Mouse (Mus musculus): ENCODE data around the gene Ier2. TPM values are rescaled to one million over a fixed set of nuclear protein-coding genes. Genes with fewer than 3 reads are reported as not detected.

Ier2 gene
- total RNA-seq, 1 experiment, result 49.7 TPM

DNA sequence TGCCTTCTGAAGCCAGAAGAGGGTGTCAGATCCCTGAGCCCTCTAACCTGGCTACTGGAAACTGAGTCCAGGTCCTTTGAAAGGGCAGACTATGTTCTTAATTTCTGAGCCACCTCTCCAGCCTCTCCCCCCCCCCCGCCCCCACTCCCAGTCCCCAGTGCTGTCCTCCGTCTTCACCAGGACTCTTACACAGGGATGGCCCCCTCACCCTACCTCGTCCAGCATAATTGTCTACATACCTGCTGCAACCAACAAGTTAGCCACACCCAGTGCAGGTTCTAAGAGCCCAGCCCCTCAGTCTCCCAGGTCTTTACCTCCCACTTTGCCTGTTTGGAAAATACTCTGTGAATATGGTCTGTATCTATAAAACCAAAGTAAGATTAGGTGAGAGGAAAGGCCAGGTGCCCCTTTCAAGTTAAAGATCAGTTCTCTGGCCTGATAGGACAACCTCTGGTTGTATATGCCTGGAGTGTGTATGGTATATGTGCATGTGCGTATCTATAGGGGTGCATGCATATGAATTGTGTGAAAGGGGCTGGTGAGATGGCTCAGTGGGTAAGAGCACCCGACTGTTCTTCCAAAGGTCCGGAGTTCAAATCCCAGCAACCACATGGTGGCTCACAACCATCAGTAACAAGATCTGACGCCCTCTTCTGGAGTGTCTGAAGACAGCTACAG, 21.9 kb downstream of the Ier2 start:
- Histone ChIP-seq H3K36me3 (ENCODE audit: control insufficient read depth, insufficient read depth, low read length, poor library complexity, severe bottlenecking) (no peaks in the 10 kb centered on the region), H3K27ac (ENCODE audit: insufficient read depth, low read depth, low read length, poor library complexity, severe bottlenecking) (no peak overlapping the region), H3K4me1 (ENCODE audit: control insufficient read depth in 2 of 2, insufficient read depth in 2 of 2, low read length in 2 of 2, poor library complexity in 1 of 2) (peaks cover 0 to 15% of the 10 kb centered on the region in 2 experiments; a peak in 2 of 4 replicates), H3K9me3 (ENCODE audit: control insufficient read depth, insufficient read depth, low read depth, low read length) (no peaks in the 10 kb centered on the region), H3K9ac (ENCODE audit: insufficient read depth, low read depth, low read length, poor library complexity, severe bottlenecking) (peak overlapping the region; percentile 47; the same call in 1 of the 2 replicates), H3K4me3 (ENCODE audit: insufficient read depth in 1 of 2, low read depth in 1 of 2, low read length in 2 of 2, poor library complexity in 1 of 2, severe bottlenecking in 1 of 2) (no peak overlapping the region)
- no peak for TF ChIP-seq HCFC1 (IDR thresholded peaks at IDR 0.05; ENCODE audit: borderline replicate concordance, insufficient read depth, low read length)
- TF ChIP-seq ZC3H11A (IDR thresholded peaks at IDR 0.05; ENCODE audit: borderline replicate concordance, low read depth, low read length), result no peak
- no peak for TF ChIP-seq ZNF384 (IDR thresholded peaks at IDR 0.05; ENCODE audit: low read depth, low read length)
- TF ChIP-seq MAFK (IDR thresholded peaks at IDR 0.05; ENCODE audit: insufficient read depth, low read depth, low read length), result no peak
- no peak for TF ChIP-seq CHD2 (IDR thresholded peaks at IDR 0.05; ENCODE audit: low read depth, low read length)
- in situ Hi-C loops (cut with MboI; ENCODE audit: low sequenced_read_pairs in 2 of 2, unreplicated experiment in 2 of 2), result no loop called here
- no peak for DNase-seq (ENCODE audit: low read depth, low spot score)

DNA sequence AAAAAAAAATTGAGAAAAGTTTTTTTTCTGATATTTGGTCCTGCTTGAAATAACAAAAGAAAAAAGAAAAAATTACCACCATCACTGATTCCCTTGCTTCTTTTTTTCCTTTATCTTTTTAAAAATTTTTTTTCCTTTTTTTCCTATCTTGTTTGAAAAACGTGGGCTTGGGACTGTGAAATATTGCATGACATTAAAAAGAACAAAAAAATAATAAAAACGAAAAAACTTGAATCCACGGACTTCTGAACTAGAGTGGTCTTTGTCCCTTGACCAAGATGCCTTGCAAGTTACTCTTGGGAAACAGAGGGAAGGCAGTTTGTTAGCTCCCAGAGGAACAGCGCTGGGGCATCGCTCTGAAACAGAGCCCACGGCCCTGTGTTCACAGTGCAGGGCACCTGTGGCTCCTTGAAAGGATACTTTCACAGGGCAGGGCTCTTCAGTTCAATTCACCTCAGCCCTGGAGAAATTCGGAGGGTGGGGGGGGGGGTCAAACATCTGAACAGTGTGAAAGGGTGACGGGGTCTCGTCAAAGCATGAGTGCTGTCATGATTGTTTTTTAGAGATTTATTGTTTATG, 22.6 kb downstream of the Ier2 start:
- Histone ChIP-seq H3K9me3 (ENCODE audit: control insufficient read depth, insufficient read depth, low read depth, low read length) (no peaks in the 10 kb centered on the region), H3K27ac (ENCODE audit: insufficient read depth, low read depth, low read length, poor library complexity, severe bottlenecking) (no peak overlapping the region), H3K9ac (ENCODE audit: insufficient read depth, low read depth, low read length, poor library complexity, severe bottlenecking) (peak overlapping the region; percentile 47; the same call in 1 of the 2 replicates), H3K4me1 (ENCODE audit: control insufficient read depth in 2 of 2, insufficient read depth in 2 of 2, low read length in 2 of 2, poor library complexity in 1 of 2) (peaks cover 0 to 21% of the 10 kb centered on the region in 2 experiments; a peak in 3 of 4 replicates), H3K4me3 (ENCODE audit: insufficient read depth in 1 of 2, low read depth in 1 of 2, low read length in 2 of 2, poor library complexity in 1 of 2, severe bottlenecking in 1 of 2) (peak overlapping the region; percentile 49 to 59; a peak in 3 of 4 replicates), H3K36me3 (ENCODE audit: control insufficient read depth, insufficient read depth, low read length, poor library complexity, severe bottlenecking) (no peaks in the 10 kb centered on the region)
- in situ Hi-C loops (cut with MboI; ENCODE audit: low sequenced_read_pairs in 2 of 2, unreplicated experiment in 2 of 2), result no loop called here
- TF ChIP-seq ZC3H11A (IDR thresholded peaks at IDR 0.05; ENCODE audit: borderline replicate concordance, low read depth, low read length) (no peak), ZNF384 (IDR thresholded peaks at IDR 0.05; ENCODE audit: low read depth, low read length) (no peak), CHD2 (IDR thresholded peaks at IDR 0.05; ENCODE audit: low read depth, low read length) (no peak), HCFC1 (IDR thresholded peaks at IDR 0.05; ENCODE audit: borderline replicate concordance, insufficient read depth, low read length) (no peak), MAFK (IDR thresholded peaks at IDR 0.05; ENCODE audit: insufficient read depth, low read depth, low read length) (no peak)
- DNase-seq (ENCODE audit: low read depth, low spot score), result no peak

DNA sequence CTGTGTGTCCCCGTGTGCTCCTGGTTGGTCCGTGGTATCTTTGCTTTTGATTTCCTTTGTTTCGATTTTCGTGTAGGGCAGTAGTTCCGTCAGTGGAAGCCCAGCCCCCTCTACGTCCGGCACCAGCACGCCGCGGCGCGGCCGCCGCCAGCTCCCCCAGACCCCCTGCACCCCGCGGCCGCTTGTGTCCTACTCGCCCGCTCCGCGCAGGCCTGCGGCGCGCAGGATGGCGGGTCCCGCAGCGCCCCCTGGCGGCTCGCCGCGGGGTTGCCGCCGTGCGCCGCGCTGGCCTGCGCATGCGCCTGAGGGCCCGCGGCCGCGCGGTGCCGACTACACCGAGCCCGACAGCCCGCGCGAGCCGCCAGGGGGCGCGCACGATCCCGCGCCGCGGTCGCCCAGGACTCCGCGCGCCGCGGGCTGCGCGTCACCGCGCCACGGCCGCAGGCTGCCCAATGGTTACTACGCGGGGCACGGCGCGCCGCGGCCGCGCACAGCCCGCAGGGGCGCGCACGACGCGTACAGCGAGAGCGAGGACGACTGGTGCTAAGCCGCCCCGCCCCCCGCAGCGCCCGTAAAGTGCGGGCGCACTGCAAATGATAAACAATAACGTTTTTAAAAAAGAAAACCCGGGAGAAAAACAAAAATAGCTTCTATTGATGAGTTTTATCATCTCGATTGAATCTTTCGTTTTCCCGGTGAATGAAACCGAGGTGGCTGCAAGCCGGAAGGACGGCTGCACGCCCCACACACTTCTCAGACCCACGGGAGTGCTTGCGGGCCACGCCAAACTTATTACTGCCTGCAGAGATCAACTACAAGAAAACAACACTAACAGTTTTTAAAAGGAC, 23.3 kb downstream of the Ier2 start:
- TF ChIP-seq ZC3H11A (IDR thresholded peaks at IDR 0.05; ENCODE audit: borderline replicate concordance, low read depth, low read length) (no peak), HCFC1 (IDR thresholded peaks at IDR 0.05; ENCODE audit: borderline replicate concordance, insufficient read depth, low read length) (peak; percentile 65; the same call in 1 of the 2 replicates), CHD2 (IDR thresholded peaks at IDR 0.05; ENCODE audit: low read depth, low read length) (no peak)
- DNase-seq (ENCODE audit: low read depth, low spot score), result no peak
- peak overlapping the region; percentile 80 to 97 for H3K4me3 ChIP-seq (ENCODE audit: insufficient read depth in 1 of 2, low read depth in 1 of 2, low read length in 2 of 2, poor library complexity in 1 of 2, severe bottlenecking in 1 of 2)
- H3K4me1 ChIP-seq (ENCODE audit: control insufficient read depth in 2 of 2, insufficient read depth in 2 of 2, low read length in 2 of 2, poor library complexity in 1 of 2), result peaks cover 3 to 28% of the 10 kb centered on the region in 2 experiments; a peak in 3 of 4 replicates
- in situ Hi-C loops (cut with MboI; ENCODE audit: low sequenced_read_pairs in 2 of 2, unreplicated experiment in 2 of 2), result no loop called here
- peak overlapping the region; percentile 96 for H3K27ac ChIP-seq (ENCODE audit: insufficient read depth, low read depth, low read length, poor library complexity, severe bottlenecking)
- no peaks in the 10 kb centered on the region for H3K36me3 ChIP-seq (ENCODE audit: control insufficient read depth, insufficient read depth, low read length, poor library complexity, severe bottlenecking)
- H3K9ac ChIP-seq (ENCODE audit: insufficient read depth, low read depth, low read length, poor library complexity, severe bottlenecking), result peak overlapping the region; percentile 96
- H3K9me3 ChIP-seq (ENCODE audit: control insufficient read depth, insufficient read depth, low read depth, low read length), result no peaks in the 10 kb centered on the region

DNA sequence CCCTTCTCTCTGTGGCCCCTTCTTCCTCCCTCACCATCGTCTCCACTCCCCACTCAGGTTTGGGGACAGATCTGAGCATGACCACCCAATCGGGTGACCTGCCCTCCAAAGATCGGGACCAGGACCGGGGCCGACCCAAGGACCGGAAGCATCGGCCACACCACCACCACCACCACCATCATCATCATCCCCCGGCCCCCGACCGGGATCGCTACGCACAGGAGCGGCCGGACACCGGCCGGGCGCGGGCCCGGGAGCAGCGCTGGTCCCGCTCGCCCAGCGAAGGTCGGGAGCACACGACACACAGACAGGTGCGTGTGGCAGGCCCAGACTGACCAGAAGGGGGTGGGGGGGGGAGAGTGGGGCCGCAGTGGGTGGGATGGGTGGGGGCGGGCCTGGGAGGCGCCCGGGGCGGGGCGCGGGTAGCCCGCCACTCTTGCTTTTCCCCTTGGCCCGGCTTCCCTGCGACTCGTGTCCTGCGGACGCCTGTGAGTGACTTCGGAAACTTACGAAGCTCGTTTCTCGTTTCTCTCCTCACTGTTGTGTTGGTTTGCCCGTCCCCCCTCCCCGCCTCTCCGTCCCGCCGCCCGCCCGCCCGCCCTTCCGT, 24.0 kb downstream of the Ier2 start:
- peak overlapping the region; percentile 80 to 97 for H3K4me3 ChIP-seq (ENCODE audit: insufficient read depth in 1 of 2, low read depth in 1 of 2, low read length in 2 of 2, poor library complexity in 1 of 2, severe bottlenecking in 1 of 2)
- DNase-seq (ENCODE audit: low read depth, low spot score), result no peak
- in situ Hi-C loops (cut with MboI; ENCODE audit: low sequenced_read_pairs in 2 of 2, unreplicated experiment in 2 of 2), result no loop called here
- peak overlapping the region; percentile 96 for H3K9ac ChIP-seq (ENCODE audit: insufficient read depth, low read depth, low read length, poor library complexity, severe bottlenecking)
- H3K36me3 ChIP-seq (ENCODE audit: control insufficient read depth, insufficient read depth, low read length, poor library complexity, severe bottlenecking), result no peaks in the 10 kb centered on the region
- peak overlapping the region; percentile 96 for H3K27ac ChIP-seq (ENCODE audit: insufficient read depth, low read depth, low read length, poor library complexity, severe bottlenecking)
- peaks cover 3 to 30% of the 10 kb centered on the region in 2 experiments; a peak in 3 of 4 replicates for H3K4me1 ChIP-seq (ENCODE audit: control insufficient read depth in 2 of 2, insufficient read depth in 2 of 2, low read length in 2 of 2, poor library complexity in 1 of 2)
- no peak for TF ChIP-seq HCFC1 (IDR thresholded peaks at IDR 0.05; ENCODE audit: borderline replicate concordance, insufficient read depth, low read length)
- no peak for TF ChIP-seq ZC3H11A (IDR thresholded peaks at IDR 0.05; ENCODE audit: borderline replicate concordance, low read depth, low read length)
- TF ChIP-seq CHD2 (IDR thresholded peaks at IDR 0.05; ENCODE audit: low read depth, low read length), result no peak
- no peak for TF ChIP-seq MAFK (IDR thresholded peaks at IDR 0.05; ENCODE audit: insufficient read depth, low read depth, low read length)
- no peak for TF ChIP-seq ZNF384 (IDR thresholded peaks at IDR 0.05; ENCODE audit: low read depth, low read length)
- no peaks in the 10 kb centered on the region for H3K9me3 ChIP-seq (ENCODE audit: control insufficient read depth, insufficient read depth, low read depth, low read length)

Data from ES-E14 (cell line).